Mouse (Mus musculus): ENCODE measurements at regions not wholly inside any gene's neighbourhood (a gene's known extent, or its start where the extent isn't known, plus 50 kb on each side); places are given as distances from the start of the nearest gene placed in this dataset.

DNA sequence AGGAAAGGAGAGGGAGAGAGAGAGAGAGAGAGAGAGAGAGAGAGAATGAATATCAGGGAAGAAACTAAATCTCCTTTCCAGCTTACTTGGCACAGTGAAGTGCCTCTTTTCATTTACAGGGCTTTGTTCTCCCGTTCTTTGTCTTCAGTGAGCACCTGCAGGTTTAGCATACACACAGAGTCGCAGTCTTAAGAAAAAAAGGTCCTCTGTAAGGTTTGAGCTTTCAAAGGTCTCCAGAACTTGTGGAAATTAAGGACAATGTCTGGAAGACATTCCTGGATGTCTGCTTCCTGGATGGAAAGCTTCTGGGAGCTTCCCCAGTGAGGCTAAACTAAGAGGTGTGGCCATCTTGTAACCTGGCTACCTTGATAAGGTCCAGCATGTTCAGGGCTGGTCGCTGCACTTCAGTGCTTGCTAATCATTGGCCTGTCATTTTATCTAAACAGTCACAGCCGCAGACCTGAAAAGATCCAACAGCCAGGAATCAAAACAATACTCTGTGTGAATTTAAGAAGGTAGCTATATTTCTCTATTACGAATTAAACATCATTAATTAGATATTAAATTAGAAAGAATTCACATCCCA, 113.1 kb upstream of the Ralgapa2 start:
- CTCF ChIA-PET, result no interaction called here

- CTCF ChIA-PET, result no interaction called here
Observed at GRCm38 (mm10) chr2:146626531-146626930, 114.4 kb upstream of the Ralgapa2 start.

DNA sequence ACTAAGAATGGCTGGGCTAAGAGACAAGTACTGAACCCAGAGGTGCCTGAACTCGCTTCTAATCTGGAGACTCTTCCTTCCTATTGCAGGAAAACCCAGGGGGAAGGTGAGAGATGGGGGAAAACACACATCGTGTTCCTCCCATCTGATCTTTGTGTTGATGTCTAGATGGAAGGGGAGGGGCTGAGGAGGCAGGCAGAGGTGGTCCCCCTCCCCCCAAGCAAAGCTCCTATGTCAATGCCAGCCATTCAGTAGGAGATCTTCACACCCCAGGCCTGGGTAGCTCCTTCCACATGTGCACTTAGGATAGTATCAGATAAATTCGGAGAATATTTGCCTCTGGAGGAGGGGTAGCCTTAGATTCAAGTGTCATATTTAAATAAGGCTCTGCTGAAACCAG, 118.0 kb upstream of the Ralgapa2 start:
- CTCF ChIA-PET, result no interaction called here

- CTCF ChIA-PET, result no interaction called here
Observed at GRCm38 (mm10) chr2:146631098-146631497, 119.0 kb upstream of the Ralgapa2 start.

DNA sequence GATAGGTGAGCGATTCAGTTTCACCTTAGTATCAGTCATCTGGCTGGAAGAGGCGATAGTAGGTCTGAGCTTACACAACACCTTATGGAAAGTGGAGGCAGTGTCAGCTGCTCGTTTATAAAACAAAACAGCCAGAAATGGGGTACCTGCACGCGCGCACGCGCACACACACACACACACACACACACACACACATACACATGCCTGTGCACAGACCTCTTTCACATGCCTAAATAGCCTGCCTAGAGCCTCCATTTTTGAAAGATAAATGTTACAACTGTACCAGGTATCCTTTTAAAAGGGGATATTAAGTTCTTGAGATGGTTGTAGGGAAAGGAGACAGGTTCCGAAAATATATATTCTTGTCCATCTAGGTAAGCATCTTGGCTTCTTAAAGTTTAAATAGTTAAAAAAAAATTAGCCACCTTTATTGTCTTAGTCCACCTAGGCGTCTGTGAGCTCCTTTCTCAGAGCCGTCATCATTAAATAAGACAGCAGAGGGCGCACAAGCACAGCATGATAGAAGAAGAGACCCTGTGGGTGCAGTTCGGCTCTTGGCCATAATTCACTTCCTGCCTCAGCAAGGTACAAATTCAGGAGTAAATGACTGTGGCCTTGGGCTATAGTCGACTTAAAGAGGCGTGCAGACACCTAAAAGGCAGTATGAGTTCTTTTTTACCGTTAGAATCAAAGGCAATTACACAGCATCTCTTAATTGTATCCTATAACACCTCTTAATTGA, 121.4 kb upstream of the Ralgapa2 start:
- CTCF ChIA-PET, result interaction anchor here (0.7 kb wide), 1 partner anchor 546 kb away, joined by 4 read pairs; no protein-coding TSS in a partner anchor

DNA sequence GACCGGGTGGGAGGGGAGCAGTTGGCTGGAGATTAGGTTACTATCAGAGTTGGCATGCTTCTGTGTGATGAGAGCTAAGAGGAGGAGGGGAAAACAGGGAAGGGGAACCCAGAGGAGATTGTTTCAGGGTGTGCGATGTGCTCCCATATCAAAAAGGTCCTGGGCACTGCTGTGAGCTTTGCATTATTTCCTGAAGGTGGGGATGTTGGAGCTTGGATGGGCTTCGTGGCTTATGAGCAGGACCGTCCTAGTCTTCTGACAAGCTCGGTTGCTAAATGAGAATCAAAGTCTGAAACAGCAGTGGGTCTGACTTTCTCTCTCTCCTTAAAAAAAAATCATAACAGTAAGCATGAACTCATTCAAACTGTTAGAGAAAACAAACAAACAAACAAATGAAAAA, 125.4 kb upstream of the Ralgapa2 start:
- CTCF ChIA-PET, result no interaction called here

DNA sequence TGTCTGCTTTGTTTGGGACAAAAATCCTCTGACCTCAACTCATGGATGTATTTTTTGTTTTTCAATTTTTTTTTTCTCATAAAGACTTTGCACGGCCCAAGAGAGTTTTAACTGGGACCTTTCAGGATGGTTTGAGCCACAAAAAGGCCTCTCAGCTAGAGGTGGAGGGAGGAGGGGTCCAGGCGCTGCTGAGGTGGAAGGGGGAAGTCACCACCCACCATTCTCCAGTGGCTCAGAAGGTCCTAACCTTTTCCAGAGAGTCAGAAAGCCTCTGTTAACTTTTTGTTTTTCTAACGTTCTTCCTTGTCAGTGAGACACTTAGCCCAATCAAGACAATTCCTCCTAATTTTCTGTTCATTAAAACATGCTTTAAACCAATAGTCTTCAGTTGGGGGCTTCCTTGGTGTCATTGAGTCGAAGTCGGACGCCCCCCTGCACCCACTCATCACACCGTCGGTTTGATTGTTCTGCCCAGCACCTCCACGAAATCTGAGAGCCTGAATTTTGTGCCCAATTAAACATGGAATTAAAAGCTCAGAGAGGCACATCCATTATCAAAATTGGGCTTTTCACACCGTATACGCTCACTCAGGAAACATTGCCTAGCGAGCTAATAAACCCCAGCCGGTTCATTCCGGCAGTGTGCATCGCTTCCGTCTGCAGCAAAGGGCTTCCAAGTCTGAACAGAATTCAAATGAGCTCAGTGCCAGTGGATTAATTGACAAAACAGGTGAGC, 134.3 kb upstream of the Ralgapa2 start:
- CTCF ChIA-PET, result no interaction called here

GRCm38 (mm10) chr2:146646973-146647282, 134.8 kb upstream of the Ralgapa2 start:
- CTCF ChIA-PET, result no interaction called here

DNA sequence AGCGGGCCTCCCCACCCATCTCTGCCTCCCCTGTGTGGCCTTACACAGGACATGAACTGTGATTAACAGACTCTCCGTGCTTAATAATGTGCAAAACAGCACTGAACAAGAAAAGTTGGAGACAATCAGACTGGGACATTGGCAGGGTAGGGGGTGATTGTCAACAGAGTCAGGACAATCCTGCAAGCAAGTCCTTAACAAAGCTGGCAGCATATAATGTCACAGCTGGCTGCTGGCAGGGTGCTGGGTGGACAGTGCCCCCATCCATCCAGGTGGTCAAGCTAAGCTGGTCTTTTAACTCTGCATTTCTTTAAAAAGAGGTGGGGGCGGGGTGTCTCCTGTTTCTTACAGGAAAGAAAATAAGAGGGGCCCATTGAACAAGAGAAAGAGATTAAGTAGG, 149.2 kb upstream of the Ralgapa2 start:
- CTCF ChIA-PET, result no interaction called here

DNA sequence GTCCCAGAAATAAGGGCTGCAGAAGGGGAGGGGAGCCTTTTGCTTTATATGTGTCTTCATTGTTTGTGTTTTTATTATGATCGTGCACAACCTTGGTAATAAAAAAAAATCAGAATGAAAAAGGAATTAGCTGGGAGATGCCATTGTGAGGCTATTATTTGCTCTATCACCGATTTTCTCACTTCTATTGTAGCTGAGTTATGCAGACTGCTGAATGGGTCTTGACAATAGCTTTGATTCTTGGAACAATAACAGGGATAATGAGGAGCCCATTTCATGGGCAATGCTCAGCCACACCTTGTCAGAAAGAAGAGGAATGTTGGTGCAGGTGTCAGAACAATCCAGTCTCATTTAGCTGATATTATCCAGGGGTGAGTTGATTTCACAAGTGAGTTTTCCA, 160.6 kb upstream of the Ralgapa2 start:
- CTCF ChIA-PET, result no interaction called here

GRCm38 (mm10) chr2:146681979-146682378, 169.8 kb upstream of the Ralgapa2 start:
- CTCF ChIA-PET, result no interaction called here

DNA sequence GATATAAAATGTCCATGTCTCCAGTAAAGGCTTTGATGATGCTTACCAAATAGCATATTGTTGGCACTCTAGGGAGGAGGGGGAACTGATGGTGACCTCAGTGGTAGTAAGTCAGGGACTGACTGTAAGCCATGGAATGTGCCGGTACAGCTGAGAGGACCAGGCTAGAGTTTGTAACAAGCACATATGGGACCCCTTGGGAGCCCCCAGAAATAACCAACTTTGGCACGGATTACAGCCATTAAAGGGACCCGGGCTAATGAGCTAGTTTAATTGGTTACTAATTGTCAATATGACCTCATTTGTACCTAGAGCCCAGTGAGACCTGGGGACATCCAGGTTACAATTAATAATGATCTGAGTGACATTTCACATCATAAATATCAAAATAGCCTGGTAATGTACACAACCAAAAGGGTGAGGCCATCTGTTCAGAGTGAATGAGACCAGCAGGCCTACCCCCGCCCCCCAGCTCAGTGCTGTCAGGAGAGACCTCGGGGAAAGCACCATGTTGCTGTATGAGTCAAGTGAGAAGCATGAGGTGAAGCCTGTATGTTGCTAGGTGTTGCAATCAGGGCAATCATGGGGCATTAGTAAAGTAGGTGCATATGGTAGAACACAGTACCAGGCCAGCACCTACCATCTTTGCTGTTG, 169.7 kb upstream of the Kiz start:
- CTCF ChIA-PET, result no interaction called here

DNA sequence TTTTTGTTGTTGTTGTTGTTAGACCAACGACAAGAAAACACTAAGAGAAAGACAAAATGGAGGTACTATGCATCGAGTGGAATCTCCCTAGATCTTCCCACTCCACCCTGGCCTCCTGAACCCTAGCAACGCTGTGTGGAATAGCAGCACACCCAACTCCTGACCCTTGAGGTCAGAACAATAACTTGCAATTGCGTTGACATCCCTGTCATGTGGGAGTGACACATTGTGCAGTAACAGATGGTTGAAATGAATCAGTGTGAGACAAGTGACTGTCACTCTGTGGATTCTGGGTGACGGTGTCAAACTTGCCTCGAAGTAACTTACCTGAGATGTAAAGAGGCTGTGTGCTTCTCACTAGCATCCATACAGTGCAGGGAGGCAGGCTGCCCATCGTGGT, 167.1 kb upstream of the Kiz start:
- CTCF ChIA-PET, result no interaction called here

- CTCF ChIA-PET, result no interaction called here
Observed at GRCm38 (mm10) chr2:146693484-146693883, 162.2 kb upstream of the Kiz start.

- CTCF ChIA-PET, result no interaction called here
Observed at GRCm38 (mm10) chr2:146694041-146694440, 161.6 kb upstream of the Kiz start.

DNA sequence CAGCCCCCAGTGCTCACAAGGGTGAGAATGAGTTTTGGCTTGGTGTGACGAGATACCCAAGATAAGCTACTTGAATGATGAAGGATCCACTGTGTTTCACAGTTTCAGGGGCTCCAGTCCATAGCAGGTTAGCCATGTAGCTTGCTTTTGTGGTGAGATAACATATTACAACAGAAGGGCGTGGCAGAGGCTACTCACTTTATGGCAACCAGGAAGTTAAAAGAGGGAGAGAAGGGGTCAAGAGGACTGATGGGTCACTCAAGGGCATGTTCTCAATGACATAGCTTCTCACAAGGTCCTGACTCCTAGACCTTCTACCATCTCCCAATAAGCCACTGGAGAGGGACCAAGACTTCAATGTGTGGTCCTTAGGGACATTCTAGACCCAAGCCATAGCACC, 159.4 kb upstream of the Kiz start:
- CTCF ChIA-PET, result interaction anchor here (0.6 kb wide), 1 partner anchor 1972 kb away, joined by 4 read pairs; no protein-coding TSS in a partner anchor

- CTCF ChIA-PET, result no interaction called here
Observed at GRCm38 (mm10) chr2:146696727-146697126, 158.9 kb upstream of the Kiz start.

DNA sequence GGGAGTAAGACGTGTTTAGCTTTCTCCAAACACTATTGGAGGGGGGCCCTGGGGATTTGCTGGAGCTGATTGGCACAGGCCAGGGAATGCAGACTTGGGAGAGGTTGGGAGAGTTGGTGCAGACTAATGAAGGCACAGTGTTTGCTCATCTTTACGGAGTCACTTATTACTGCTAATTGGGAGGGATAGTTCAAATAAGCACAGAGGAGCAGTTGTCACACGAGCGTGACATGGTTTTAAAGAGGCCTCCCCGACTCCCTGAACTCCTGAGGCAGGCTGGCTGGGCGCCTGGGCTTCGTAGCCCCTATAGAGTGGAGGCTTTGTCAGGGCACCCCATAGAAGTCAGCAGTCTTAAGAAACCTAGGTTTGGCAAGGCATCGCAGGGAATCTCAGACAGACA, 145.0 kb upstream of the Kiz start:
- CTCF ChIA-PET, result no interaction called here

DNA sequence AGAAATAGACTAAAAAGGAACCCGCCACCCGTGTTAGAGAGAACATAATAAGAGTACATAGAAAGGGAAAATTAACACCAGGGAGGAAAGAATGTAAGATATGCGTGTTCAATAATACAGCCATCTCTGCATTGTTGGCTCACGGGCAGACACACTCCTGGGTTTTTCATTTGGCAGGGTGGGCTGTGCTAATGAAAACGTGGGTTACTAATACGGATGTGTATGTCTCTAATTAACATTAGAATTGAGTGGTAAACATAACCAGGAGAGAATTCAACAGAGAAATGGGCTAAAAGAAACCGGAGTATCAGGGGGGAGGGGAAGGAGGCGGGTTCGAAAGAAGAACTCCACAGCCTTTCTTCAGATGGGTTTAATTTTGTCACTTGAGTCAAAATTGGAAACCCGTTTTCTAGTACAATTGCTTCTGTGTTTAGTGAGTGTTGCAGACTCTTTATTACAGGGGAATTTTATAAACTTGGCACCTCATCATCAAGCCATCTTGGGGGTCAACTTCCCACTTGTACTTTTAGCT, 134.4 kb upstream of the Kiz start:
- CTCF ChIA-PET, result interaction anchor here (0.7 kb wide), 1 partner anchor 1744 kb away, joined by 5 read pairs; no protein-coding TSS in a partner anchor

DNA sequence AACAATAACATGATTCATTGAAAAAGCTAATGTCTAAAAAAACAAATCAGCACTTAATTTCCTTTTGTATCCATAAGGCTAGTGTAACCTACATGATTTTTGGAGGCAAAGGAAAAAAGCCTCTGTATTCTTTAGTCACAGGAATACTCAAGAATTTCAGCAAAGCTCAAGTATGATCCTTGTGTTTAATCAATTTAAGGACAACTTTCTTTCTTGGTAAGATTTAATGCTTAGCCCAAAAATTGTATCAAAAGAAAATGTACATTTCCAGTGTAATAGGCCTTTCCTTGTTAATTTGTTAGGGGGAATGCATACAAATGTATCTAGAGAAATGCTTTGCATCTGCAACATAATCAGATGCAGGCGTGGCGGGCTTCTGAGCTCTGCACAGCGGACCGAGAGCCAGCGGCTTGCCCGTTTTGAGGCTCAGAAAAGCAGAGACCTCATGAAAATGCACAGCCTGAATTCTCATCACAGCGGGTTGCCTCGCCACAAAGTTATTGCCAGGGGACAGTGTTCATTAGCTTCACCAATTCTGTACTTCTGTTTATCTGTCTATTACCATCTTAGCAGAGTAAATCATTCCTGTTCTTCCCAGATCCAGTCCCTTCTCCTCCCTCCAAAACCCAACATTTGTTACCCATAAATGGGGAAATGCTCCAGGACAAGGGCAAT, 133.2 kb upstream of the Kiz start:
- CTCF ChIA-PET, result no interaction called here

DNA sequence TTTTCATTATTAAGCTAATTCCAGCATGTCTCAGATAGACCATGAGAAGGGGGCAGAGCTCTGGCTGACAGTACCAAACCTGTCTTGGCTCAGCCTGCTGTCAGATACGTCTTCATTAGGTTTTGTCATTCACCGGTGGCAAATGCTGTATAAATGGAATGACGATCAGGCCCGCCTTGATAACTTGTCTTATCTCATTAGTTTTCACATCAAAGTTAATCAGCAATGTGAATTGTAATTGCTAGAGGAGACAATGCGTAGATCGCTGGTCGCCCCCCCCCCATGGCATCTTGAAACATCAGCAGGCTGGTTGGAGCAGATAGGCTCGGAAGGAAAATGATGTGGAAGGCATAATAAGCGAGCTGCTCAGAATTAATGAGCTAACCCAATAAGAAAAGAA, 132.5 kb upstream of the Kiz start:
- CTCF ChIA-PET, result no interaction called here

GRCm38 (mm10) chr2:146723671-146724070, 132.0 kb upstream of the Kiz start:
- CTCF ChIA-PET, result no interaction called here
